Mouse (Mus musculus) cerebellum, adult 11 months (tissue): ENCODE measurements around the gene Dlg1.

Source experiments
- DNase-seq: peaks from one replicate; pipeline ENCODE4 v3.0.0; 2022

The Dlg1 gene

DNA sequence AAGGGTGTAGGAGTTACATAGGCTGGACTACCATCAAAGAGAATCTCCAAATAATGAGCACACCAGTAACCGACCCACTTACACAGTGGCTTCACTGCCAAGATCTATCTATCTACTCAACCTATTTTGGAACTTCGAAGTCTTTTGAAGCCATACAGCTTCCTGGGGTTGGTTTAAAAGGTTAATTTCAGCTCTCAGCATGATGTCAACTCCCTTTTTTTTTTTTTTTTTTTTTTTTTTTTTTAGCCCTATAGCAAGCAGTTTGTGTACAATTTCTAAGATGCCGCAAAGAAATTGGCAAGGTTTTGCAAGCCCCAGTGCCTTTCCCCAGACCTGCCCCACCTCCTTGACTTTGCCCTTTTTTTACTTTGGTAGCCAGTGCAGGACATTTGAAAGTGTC lies 202.0 kb downstream of the Dlg1 start:
- DNase-seq, result no peak

DNA sequence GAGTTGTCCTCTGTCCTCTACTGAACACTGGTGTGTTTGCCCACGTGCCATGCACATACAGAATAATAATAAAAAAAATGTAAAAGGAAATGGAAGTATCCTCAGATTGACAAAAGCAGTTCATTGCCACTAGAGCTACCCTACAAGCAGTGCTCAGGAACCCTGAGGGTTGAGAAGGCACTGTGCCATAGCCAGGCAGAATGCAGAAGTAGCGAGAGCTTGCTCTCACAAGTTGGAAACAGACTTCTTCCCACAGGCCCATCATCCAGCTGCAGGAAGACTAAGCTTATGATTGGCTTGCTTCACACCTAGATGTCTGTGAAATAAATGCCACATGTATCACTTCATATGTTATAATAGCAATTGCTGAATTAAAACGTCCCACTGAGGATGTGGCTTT lies 203.7 kb downstream of the Dlg1 start:
- DNase-seq, result no peak

DNA sequence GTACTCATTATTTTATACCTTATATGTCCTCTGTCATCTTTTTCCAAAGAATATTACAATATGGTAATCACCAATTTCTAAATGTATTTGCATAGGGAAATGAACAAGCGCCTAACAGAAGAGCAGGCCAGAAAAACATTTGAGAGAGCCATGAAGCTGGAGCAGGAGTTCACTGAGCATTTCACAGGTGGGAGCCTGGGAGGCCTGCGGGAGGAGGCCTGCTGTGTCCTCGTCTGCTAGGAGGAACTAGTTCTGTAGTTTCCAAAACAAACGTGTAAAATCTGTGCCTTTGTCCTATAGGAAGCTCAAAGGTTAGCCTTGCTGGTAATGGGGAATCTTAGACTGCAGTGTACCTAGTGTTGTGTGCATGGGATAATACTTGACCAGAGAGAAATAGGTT lies 204.5 kb downstream of the Dlg1 start:
- DNase-seq, result no peak

DNA sequence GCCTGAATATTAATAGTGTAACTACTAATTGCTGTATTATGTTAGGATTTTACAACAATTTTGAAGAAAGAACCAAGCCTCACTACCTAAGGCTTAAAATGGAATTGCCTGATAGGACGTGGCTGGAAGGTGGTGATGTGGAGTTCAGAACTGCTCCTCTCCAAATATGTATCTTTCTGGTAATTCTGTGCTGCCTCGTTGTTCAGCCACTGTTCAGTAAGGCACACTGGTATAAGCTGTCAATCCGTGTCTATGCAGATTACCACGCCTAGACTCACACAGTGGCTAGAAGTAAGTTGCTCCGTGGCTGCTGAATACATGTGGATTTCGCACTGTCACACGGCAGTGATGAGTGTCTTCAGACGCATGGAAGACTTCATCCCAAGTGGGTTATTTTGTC lies 210.5 kb downstream of the Dlg1 start:
- no peak for DNase-seq

DNA sequence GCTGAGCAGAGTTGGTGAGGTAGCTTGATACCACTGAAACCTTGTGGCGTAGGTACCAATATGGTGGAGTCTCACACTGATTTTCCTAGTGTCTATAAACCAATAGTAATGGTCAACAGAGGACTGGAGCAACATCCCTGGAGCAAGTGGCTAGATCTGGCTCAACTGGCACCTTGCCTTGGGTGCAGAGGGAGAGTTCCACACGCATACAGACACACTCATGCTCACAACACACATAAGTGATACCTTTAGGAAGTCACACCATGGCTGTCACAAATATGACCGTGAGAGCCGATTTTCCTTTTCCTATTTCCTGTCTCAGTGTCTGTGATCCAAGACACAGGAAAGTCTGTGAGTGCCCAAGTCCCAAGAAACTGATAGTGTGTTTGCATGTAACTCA lies 212.1 kb downstream of the Dlg1 start:
- no peak for DNase-seq

- peak; percentile 67 for DNase-seq
These were observed 213.1 kb downstream of the Dlg1 start for GRCm38 (mm10) chr16:31876386-31876785.

DNA sequence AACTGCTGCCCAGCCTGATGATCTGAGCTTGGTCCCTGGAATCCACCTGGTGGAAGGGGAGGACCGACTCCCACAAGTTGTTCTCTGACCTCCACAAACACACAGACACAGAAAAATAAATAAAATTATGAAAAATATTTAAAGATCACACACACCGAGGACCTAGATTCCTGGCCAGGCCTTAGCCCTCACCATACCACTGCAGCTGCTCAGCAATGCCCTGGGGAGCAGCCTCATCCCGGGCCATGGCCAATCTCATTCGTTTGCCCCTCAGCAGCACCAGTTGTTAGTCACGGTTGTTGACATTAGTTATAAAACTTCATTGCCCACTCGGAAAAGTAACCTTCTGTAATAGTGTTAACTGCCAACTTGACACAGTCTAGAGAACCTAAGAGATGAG lies 214.8 kb downstream of the Dlg1 start:
- no peak for DNase-seq

- DNase-seq, result peak; percentile 74
These were observed 215.5 kb downstream of the Dlg1 start, which contains the start of gene Meltf for GRCm38 (mm10) chr16:31878573-31879257. TSS of gene Meltf (plus strand) at chr16:31878810.

GRCm38 (mm10) chr16:31880146-31880840 lies 217.1 kb downstream of the Dlg1 start:
- no peak for DNase-seq

DNA sequence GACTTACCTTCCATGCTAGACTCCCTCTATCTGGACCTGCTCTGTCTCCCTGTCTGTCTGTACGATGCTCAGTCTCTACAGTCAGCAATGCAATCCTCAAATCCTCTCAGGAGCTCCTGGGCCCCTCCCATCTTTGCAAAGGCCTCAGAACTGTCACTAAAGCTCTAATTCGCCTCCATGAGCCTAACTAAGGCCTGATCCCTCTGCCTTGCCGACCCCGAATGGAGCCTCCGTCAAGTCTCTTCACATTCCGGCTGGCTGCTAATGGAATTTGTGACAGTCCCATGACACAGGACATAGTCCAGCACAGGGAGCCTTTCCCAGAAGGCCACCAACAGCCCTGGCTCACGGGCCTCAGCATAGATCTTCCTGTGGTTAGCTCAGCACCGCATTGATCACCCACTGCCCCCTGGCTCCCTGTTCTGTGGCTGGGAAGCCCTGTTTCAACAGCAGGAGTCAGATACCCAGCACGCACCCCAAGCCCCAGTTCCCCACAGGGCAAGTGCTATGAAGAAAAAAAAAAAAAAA lies 219.2 kb downstream of the Dlg1 start:
- DNase-seq, result no peak

- no peak for DNase-seq
These were observed 220.1 kb downstream of the Dlg1 start for GRCm38 (mm10) chr16:31883302-31883701.

GRCm38 (mm10) chr16:31883902-31884301 lies 220.7 kb downstream of the Dlg1 start:
- DNase-seq, result no peak

DNA sequence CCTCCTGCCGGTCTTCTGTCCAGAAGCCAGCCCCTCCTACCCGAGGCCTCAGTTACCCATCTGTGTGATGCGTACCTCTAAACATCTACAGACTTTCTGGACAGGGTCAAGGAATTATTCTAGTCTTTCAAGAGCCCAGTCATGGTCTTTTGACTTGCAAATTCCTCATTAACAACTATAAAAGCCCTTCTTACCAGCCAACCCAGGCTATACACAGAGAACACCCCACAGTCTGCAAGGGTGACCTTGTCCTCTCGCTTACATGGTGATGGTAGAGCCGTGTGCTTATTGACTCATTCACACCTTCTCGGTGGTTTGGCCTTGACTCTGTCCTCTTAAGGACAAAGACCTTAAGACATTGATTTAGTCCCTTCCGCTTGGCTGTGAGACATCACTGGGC lies 227.7 kb downstream of the Dlg1 start:
- DNase-seq, result no peak

DNA sequence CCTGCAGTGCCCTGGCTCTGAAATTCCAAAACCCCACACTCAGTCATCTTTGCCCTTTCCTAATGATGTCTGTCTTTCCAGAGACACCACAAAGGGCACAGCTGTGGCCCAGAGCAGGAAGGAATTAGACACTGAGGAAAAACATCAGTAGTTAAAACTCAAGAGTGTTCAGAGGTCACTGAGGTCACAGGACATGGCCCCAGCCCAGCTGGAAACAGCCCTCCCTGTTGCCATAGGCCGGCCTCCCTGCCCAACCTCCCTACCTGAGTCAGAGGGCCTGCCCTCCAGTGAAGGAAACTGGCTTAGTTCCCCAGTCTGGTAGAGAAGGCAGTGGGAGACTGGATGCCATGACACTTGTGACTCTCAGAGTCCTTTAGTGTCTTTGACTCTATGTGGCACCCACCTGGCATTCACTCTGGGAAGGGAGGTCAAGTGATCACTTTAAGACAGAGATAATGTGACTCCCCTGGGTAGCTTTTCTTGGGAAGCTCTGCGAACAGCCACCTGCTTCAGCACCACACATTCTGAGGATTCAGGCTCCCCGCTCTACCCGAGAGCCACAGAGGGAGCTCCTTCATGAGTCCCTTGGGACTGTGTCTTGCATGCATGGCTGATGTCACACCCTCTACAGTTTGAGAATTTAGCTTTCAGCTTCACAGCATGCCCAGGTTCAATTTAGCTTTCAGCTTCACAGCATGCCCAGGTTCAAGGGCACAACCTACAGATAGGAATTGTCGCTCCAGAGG lies 230.3 kb downstream of the Dlg1 start:
- no peak for DNase-seq

DNA sequence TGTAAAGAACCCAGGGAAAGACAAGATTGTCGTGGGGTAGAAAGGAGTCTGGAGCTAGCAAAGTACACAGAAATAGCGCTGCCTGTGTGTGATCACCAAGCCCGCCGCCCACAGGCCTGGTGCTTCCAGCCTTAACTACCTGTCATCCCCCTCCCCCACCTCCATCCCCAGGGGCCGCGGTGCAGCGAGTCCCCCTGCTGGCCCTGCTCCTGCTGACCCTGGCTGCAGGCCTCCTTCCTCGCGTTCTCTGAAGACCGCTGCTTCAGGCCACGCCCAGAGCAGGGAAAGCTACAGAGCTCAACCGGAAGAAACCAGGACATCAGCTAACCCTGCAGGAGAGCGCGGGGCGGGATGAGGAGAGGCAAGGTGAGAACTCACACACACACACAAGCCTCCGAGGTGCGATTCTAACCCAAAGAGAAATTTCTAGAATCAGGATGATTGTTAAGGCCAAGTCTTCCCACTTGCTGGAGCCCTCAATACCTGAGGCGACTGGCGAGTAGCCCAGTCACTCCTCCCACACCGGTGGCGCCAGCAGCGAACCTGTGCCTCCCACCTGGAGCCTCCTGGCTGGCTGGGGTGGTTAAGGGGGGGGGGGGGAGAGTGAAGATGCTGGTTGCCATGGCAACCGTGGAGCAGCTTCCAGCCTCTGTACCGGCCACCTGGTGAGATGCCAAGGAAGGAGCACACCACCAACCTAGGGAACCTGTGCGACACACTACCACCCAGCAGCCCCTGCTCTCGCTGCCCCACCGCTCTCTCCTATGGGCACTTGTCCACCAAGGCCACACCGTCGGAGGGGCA lies 233.9 kb downstream of the Dlg1 start:
- peak; percentile 53 for DNase-seq

DNA sequence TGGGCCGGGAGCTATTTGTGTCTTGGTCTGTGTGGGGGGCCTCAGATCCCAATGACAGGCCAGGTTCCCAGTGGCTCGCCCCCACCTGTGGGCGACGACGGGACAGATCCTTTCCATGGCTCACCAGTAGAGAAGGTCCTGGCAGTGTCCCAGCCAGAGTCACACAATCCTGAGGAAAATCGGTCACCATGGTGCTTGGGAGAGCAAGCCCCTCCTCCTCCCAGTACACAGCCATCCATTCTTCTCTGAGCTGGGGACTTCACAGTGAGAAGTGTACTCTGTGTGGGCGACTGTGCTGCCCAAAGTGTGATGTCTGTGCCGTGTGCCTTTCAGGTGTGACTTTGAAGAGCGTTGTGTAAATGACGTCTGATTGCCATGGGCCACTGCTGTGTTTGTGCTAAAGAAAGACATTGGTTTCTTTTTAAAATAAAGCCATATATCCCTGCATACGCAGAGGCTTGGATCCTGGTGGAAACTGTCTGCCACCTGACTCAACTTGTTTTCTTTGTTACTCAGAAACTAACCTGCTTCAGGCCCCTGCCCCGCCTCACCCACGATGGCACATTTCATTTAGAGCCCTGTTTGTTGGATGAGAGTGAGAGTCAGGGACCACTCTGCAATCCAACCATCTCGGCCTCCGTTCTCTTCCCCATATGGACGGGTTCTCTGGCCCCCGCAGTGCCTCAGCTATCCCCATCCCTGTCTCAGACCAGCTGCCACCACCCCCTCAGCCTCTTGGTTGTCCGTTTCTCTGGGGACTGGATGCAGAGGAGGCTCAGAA lies 235.5 kb downstream of the Dlg1 start:
- no peak for DNase-seq

- DNase-seq, result no peak
These were observed 238.6 kb downstream of the Dlg1 start for GRCm38 (mm10) chr16:31901886-31902285.

- no peak for DNase-seq
These were observed 240.0 kb downstream of the Dlg1 start for GRCm38 (mm10) chr16:31903239-31903638.

DNA sequence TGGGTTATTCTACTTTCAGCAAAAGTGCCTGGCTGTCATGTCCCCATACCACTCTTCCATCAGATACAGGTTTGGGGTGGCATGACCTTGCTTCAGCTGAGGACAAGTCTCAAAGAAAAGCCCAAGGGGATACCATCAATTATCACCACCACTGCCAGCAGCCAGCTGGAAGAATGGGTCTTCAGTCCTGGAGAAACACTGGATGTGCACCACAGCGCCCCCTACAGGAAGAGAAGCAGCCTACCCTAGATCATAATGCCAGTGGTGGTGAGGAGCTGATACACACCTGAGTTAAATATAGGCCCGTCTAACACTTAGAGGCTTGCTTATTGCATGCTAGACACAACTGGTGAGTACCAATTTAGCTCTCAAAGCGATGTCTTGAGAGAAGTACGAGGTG lies 242.1 kb downstream of the Dlg1 start:
- no peak for DNase-seq

GRCm38 (mm10) chr16:31905891-31906825 lies 242.9 kb downstream of the Dlg1 start:
- no peak for DNase-seq

DNA sequence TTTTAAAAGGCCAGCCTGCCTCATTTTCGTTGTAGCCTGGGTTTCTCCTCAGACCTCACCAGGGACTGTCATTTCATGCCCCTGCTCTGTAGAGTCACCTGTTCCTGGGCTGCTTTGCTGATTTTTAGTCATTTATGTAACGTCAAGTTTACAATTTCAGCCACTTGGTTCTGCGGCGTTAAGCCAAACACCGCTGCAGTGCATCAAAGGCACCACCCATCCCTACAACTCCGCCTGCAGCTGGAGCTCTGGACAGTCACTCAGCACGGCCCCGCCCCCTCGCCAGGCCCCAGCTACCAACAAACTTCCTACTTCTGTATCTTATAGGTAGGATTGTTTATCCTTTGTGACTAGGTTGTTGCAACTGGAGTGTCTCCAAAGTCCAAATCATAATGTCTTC lies 243.7 kb downstream of the Dlg1 start:
- no peak for DNase-seq
